Mouse (Mus musculus): ENCODE data around the gene Stmn1. TPM values are rescaled to one million over a fixed set of nuclear protein-coding genes. Genes with fewer than 3 reads are reported as not detected.
A peak's percentile ranks its signal among the peaks of the same experiment; 100 is the strongest.

The Stmn1 gene
- polyA plus RNA-seq, 1 experiment from 2014 or later: 1,595 TPM

- Histone ChIP-seq H3K4me1 (ENCODE audit: insufficient read depth, low read length) (peaks cover 16% of the 10 kb centered on the region), H3K4me2 (replicated peaks; ENCODE audit: low read depth, low read length) (0 out of 2 replicates have a peak overlapping the region, but pooled peaks have one; percentile 3), H3K4me3 (ENCODE audit: low read length) (no peak overlapping the region), H3K36me3 (ENCODE audit: insufficient read depth, low read length) (no peaks in the 10 kb centered on the region), H3K9me3 (ENCODE audit: low read length) (no peaks in the 10 kb centered on the region), H3K27me3 (ENCODE audit: insufficient read depth, low read length) (peaks cover 25% of the 10 kb centered on the region), H3K27ac (ENCODE audit: low read length) (peak overlapping the region; percentile 39; the same call in 1 of the 2 replicates), H3K9ac (replicated peaks; ENCODE audit: low read length) (no peak overlapping the region)
- ATAC-seq (ENCODE audit: low FRiP score, low TSS enrichment): no peak
- WGBS: 26% methylated on average over 6 of the region's 6 CpGs
Measured at GRCm38 (mm10) chr4:134455310-134455709, 12.8 kb upstream of the Stmn1 start.

- H3K27me3 ChIP-seq (ENCODE audit: insufficient read depth, low read length): peaks cover 21% of the 10 kb centered on the region
- H3K4me2 ChIP-seq (replicated peaks; ENCODE audit: low read depth, low read length): no peak overlapping the region
- H3K27ac ChIP-seq (ENCODE audit: low read length): no peak overlapping the region
- no peak for ATAC-seq (ENCODE audit: low FRiP score, low TSS enrichment)
- H3K4me3 ChIP-seq (ENCODE audit: low read length): no peak overlapping the region
- 47% methylated on average over 7 of the region's 7 CpGs for WGBS
- H3K9ac ChIP-seq (replicated peaks; ENCODE audit: low read length): no peak overlapping the region
- H3K4me1 ChIP-seq (ENCODE audit: insufficient read depth, low read length): peaks cover 11% of the 10 kb centered on the region; the same call in 1 of the 2 replicates
- H3K9me3 ChIP-seq (ENCODE audit: low read length): no peaks in the 10 kb centered on the region
- no peaks in the 10 kb centered on the region for H3K36me3 ChIP-seq (ENCODE audit: insufficient read depth, low read length)
Measured at GRCm38 (mm10) chr4:134457130-134457825, 10.8 kb upstream of the Stmn1 start.

GRCm38 (mm10) chr4:134458856-134459255 lies 9.3 kb upstream of the Stmn1 start:
- no peak overlapping the region for H3K4me3 ChIP-seq (ENCODE audit: low read length)
- H3K36me3 ChIP-seq (ENCODE audit: insufficient read depth, low read length): no peaks in the 10 kb centered on the region
- H3K27me3 ChIP-seq (ENCODE audit: insufficient read depth, low read length): peaks cover 7% of the 10 kb centered on the region
- H3K9me3 ChIP-seq (ENCODE audit: low read length): no peaks in the 10 kb centered on the region
- H3K27ac ChIP-seq (ENCODE audit: low read length): no peak overlapping the region
- peaks cover 8% of the 10 kb centered on the region; the same call in 1 of the 2 replicates for H3K4me1 ChIP-seq (ENCODE audit: insufficient read depth, low read length)
- 71% methylated on average over 5 of the region's 5 CpGs for WGBS
- ATAC-seq (ENCODE audit: low FRiP score, low TSS enrichment): no peak
- H3K9ac ChIP-seq (replicated peaks; ENCODE audit: low read length): no peak overlapping the region
- no peak overlapping the region for H3K4me2 ChIP-seq (replicated peaks; ENCODE audit: low read depth, low read length)

GRCm38 (mm10) chr4:134460277-134460676 lies 7.8 kb upstream of the Stmn1 start:
- H3K4me3 ChIP-seq (ENCODE audit: low read length): no peak overlapping the region
- no peaks in the 10 kb centered on the region for H3K36me3 ChIP-seq (ENCODE audit: insufficient read depth, low read length)
- no peaks in the 10 kb centered on the region for H3K27me3 ChIP-seq (ENCODE audit: insufficient read depth, low read length)
- 66% methylated on average over 10 of the region's 10 CpGs for WGBS
- no peak overlapping the region for H3K9ac ChIP-seq (replicated peaks; ENCODE audit: low read length)
- H3K27ac ChIP-seq (ENCODE audit: low read length): no peak overlapping the region
- 0 out of 2 replicates have a peak, but pooled peaks cover 2% of the 10 kb centered on the region for H3K4me1 ChIP-seq (ENCODE audit: insufficient read depth, low read length)
- H3K4me2 ChIP-seq (replicated peaks; ENCODE audit: low read depth, low read length): no peak overlapping the region
- ATAC-seq (ENCODE audit: low FRiP score, low TSS enrichment): no peak
- no peaks in the 10 kb centered on the region for H3K9me3 ChIP-seq (ENCODE audit: low read length)

GRCm38 (mm10) chr4:134461252-134461651 lies 6.9 kb upstream of the Stmn1 start:
- H3K27me3 ChIP-seq (ENCODE audit: insufficient read depth, low read length): no peaks in the 10 kb centered on the region
- no peaks in the 10 kb centered on the region for H3K4me1 ChIP-seq (ENCODE audit: insufficient read depth, low read length)
- H3K4me2 ChIP-seq (replicated peaks; ENCODE audit: low read depth, low read length): no peak overlapping the region
- H3K4me3 ChIP-seq (ENCODE audit: low read length): no peak overlapping the region
- no peaks in the 10 kb centered on the region for H3K9me3 ChIP-seq (ENCODE audit: low read length)
- H3K27ac ChIP-seq (ENCODE audit: low read length): no peak overlapping the region
- no peaks in the 10 kb centered on the region for H3K36me3 ChIP-seq (ENCODE audit: insufficient read depth, low read length)
- WGBS: 74% methylated on average over 5 of the region's 5 CpGs
- ATAC-seq (ENCODE audit: low FRiP score, low TSS enrichment): no peak
- no peak overlapping the region for H3K9ac ChIP-seq (replicated peaks; ENCODE audit: low read length)

GRCm38 (mm10) chr4:134465789-134466188 lies 2.3 kb upstream of the Stmn1 start:
- Histone ChIP-seq H3K4me3 (ENCODE audit: low read length) (no peak overlapping the region), H3K27ac (ENCODE audit: low read length) (no peak overlapping the region), H3K4me1 (ENCODE audit: insufficient read depth, low read length) (peaks cover 16% of the 10 kb centered on the region; the same call in 1 of the 2 replicates), H3K36me3 (ENCODE audit: insufficient read depth, low read length) (peaks cover 2% of the 10 kb centered on the region), H3K27me3 (ENCODE audit: insufficient read depth, low read length) (no peaks in the 10 kb centered on the region), H3K9ac (replicated peaks; ENCODE audit: low read length) (no peak overlapping the region), H3K9me3 (ENCODE audit: low read length) (no peaks in the 10 kb centered on the region), H3K4me2 (replicated peaks; ENCODE audit: low read depth, low read length) (no peak overlapping the region)
- ATAC-seq (ENCODE audit: low FRiP score, low TSS enrichment): no peak
- 55% methylated on average over 12 of the region's 12 CpGs for WGBS

GRCm38 (mm10) chr4:134466381-134467262 lies 1.5 kb upstream of the Stmn1 start:
- H3K9ac ChIP-seq (replicated peaks; ENCODE audit: low read length): no peak overlapping the region; the same call in 1 of the 2 replicates
- H3K4me3 ChIP-seq (ENCODE audit: low read length): no peak overlapping the region
- no peak for ATAC-seq (ENCODE audit: low FRiP score, low TSS enrichment)
- H3K27ac ChIP-seq (ENCODE audit: low read length): no peak overlapping the region
- peak overlapping the region; percentile 72 for H3K4me2 ChIP-seq (replicated peaks; ENCODE audit: low read depth, low read length)
- H3K36me3 ChIP-seq (ENCODE audit: insufficient read depth, low read length): peaks cover 9% of the 10 kb centered on the region
- H3K27me3 ChIP-seq (ENCODE audit: insufficient read depth, low read length): no peaks in the 10 kb centered on the region
- H3K9me3 ChIP-seq (ENCODE audit: low read length): no peaks in the 10 kb centered on the region
- 74% methylated on average over 11 of the region's 11 CpGs for WGBS
- H3K4me1 ChIP-seq (ENCODE audit: insufficient read depth, low read length): peaks cover 18% of the 10 kb centered on the region; the same call in 1 of the 2 replicates

- Histone ChIP-seq H3K4me1 (ENCODE audit: insufficient read depth, low read length) (peaks cover 18% of the 10 kb centered on the region; the same call in 1 of the 2 replicates), H3K27ac (ENCODE audit: low read length) (peak overlapping the region; percentile 3), H3K9ac (replicated peaks; ENCODE audit: low read length) (peak overlapping the region; percentile 55), H3K4me3 (ENCODE audit: low read length) (peak overlapping the region; percentile 94), H3K36me3 (ENCODE audit: insufficient read depth, low read length) (peaks cover 18% of the 10 kb centered on the region), H3K9me3 (ENCODE audit: low read length) (no peaks in the 10 kb centered on the region), H3K4me2 (replicated peaks; ENCODE audit: low read depth, low read length) (peak overlapping the region; percentile 72), H3K27me3 (ENCODE audit: insufficient read depth, low read length) (no peaks in the 10 kb centered on the region)
- peak; percentile 52 for ATAC-seq (ENCODE audit: low FRiP score, low TSS enrichment)
- under 1% methylated on average over 31 of the region's 31 CpGs for WGBS
Measured at GRCm38 (mm10) chr4:134467435-134468214, 495 bp upstream of the Stmn1 start.

- peak overlapping the region; percentile 93 for H3K9ac ChIP-seq (replicated peaks; ENCODE audit: low read length)
- H3K27ac ChIP-seq (ENCODE audit: low read length): peak overlapping the region; percentile 96
- peaks cover 18% of the 10 kb centered on the region; the same call in 1 of the 2 replicates for H3K4me1 ChIP-seq (ENCODE audit: insufficient read depth, low read length)
- under 1% methylated on average over 67 of the region's 68 CpGs for WGBS
- peak overlapping the region; percentile 94 for H3K4me3 ChIP-seq (ENCODE audit: low read length)
- H3K9me3 ChIP-seq (ENCODE audit: low read length): no peaks in the 10 kb centered on the region
- peak; percentile 84 for ATAC-seq (ENCODE audit: low FRiP score, low TSS enrichment)
- peak overlapping the region; percentile 72 for H3K4me2 ChIP-seq (replicated peaks; ENCODE audit: low read depth, low read length)
- H3K27me3 ChIP-seq (ENCODE audit: insufficient read depth, low read length): no peaks in the 10 kb centered on the region
- H3K36me3 ChIP-seq (ENCODE audit: insufficient read depth, low read length): peaks cover 24% of the 10 kb centered on the region
Measured at GRCm38 (mm10) chr4:134468578-134469266, 602 bp downstream of the Stmn1 start.

All from kidney, embryonic 16.5 days (tissue).